Mouse (Mus musculus): ENCODE measurements around the gene Atp5mpl. TPM values are rescaled to one million over a fixed set of nuclear protein-coding genes. Genes with fewer than 3 reads are reported as not detected.

Gene Atp5mpl
- polyA plus RNA-seq, 1 experiment from 2014 or later: 621 TPM

DNA sequence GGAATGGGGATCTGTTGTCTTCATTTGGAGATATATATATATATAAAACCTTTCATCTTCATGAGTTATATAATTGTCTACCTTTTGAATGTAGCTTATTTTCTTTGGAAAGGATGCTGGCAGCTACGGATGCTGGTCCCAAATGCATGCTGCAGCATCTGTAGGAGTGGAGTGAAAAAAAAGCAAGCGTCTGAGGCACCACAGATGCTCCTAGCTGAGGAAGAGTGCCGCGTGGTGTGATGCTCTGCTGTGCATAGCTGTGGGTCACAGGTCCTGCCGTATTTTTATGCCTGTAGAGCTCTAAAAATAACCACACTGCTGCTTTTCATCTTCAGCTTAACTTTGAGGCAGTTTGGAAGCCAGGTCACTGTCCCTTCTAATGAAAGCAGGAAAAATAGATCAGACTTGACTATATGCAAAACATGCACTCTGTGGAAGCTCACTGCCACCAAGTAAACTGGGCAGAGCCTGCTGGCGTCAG lies 14.2 kb upstream of the Atp5mpl start, which contains the start of gene Rd3l:
Rd3l (minus strand) TSS at position 431 of the 481 bp plus-strand sequence.
- no peak within 1 kb of the TSS for H3K27ac ChIP-seq (replicated peaks)
- WGBS: 56% methylated on average over 6 of the region's 6 CpGs
- H3K9ac ChIP-seq: no peak within 1 kb of the TSS
- H3K4me1 ChIP-seq: no peaks in the 10 kb centered on the region; the same call in 1 of the 2 replicates
- H3K4me2 ChIP-seq (replicated peaks): no peak within 1 kb of the TSS
- H3K27me3 ChIP-seq: no peaks in the 10 kb centered on the region
- no peaks in the 10 kb centered on the region for H3K9me3 ChIP-seq (replicated peaks)
- ATAC-seq (ENCODE audit: insufficient number of reproducible peaks, low FRiP score, low TSS enrichment, low read depth): no peak
- H3K36me3 ChIP-seq: no peaks in the 10 kb centered on the region
- H3K4me3 ChIP-seq (replicated peaks): no peak within 1 kb of the TSS

DNA sequence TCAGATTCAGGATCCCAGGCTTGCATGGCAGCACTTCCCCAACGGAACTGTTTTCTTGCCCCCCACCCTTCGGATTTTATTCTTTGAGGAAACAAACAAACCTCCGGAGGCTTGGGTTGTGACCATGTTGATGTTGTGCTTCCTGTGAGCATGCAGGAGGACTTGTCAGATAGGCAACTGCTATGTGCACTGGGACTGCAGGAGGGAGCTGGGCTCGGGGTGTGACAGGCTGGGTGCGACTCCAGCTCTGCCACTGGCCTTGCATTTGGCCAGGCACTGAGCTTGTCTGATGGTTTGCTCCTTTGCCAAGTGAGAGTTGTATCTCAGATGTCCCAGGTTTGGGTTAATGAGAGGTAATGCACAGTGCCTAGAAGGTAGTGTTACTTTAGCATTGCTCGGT lies 11.5 kb upstream of the Atp5mpl start:
- Histone ChIP-seq H3K9ac (no peak overlapping the region), H3K4me3 (replicated peaks) (no peak overlapping the region), H3K9me3 (replicated peaks) (0 out of 2 replicates have a peak, but pooled peaks cover under 1% of the 10 kb centered on the region), H3K4me2 (replicated peaks) (no peak overlapping the region), H3K27ac (replicated peaks) (no peak overlapping the region), H3K4me1 (no peaks in the 10 kb centered on the region; the same call in 1 of the 2 replicates), H3K27me3 (no peaks in the 10 kb centered on the region), H3K36me3 (no peaks in the 10 kb centered on the region)
- WGBS: 81% methylated on average over 6 of the region's 6 CpGs
- no peak for ATAC-seq (ENCODE audit: insufficient number of reproducible peaks, low FRiP score, low TSS enrichment, low read depth)

DNA sequence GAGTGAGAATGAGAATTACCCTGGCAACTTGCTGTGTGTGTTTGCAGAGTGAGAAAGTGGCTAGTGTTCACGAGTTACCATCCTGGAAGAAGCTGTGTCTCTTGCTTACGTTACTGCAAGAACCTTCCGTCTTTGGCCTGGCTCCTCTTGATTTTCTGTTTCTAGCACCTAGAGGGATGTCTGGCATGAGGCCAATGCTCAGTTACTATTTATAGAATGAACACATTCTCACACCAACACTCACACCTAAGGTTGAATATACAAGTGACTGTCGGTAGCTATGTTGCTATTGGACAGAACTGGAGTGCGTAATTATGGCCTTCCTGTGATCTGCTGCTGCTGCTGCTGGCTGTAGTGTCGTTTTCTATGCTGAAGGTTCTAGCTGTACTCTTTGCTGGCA lies 10.4 kb upstream of the Atp5mpl start:
- H3K4me1 ChIP-seq: no peaks in the 10 kb centered on the region; the same call in 1 of the 2 replicates
- no peak overlapping the region for H3K9ac ChIP-seq
- H3K27ac ChIP-seq (replicated peaks): no peak overlapping the region
- H3K9me3 ChIP-seq (replicated peaks): 0 out of 2 replicates have a peak, but pooled peaks cover 4% of the 10 kb centered on the region
- no peak overlapping the region for H3K4me3 ChIP-seq (replicated peaks)
- no peak overlapping the region for H3K4me2 ChIP-seq (replicated peaks)
- no peaks in the 10 kb centered on the region for H3K36me3 ChIP-seq
- no peak for ATAC-seq (ENCODE audit: insufficient number of reproducible peaks, low FRiP score, low TSS enrichment, low read depth)
- 33% methylated on average over 6 of the region's 6 CpGs for WGBS
- no peaks in the 10 kb centered on the region for H3K27me3 ChIP-seq

DNA sequence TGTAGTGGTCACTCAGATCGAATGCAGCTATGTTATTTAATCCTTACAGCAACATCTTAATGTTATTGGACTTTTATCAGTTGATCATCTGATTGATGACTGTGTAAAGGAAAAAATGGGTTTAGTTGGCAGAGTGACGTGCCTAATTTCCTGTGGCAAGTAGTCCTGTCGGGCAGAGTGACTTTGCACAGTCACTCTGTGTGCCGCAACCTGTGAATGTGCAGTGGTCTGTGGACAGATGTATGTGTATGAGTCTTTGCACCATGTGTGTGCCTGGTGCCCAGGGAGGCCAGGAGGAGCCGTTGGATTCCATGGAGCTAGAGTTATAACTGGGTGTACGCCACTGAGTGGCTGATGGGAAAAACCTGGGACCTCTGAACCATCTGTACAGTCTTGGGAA lies 7.8 kb upstream of the Atp5mpl start:
- Histone ChIP-seq H3K36me3 (no peaks in the 10 kb centered on the region), H3K4me2 (replicated peaks) (no peak overlapping the region), H3K9me3 (replicated peaks) (0 out of 2 replicates have a peak, but pooled peaks cover 4% of the 10 kb centered on the region), H3K27ac (replicated peaks) (no peak overlapping the region), H3K4me1 (no peaks in the 10 kb centered on the region; the same call in 1 of the 2 replicates), H3K27me3 (no peaks in the 10 kb centered on the region), H3K9ac (no peak overlapping the region), H3K4me3 (replicated peaks) (no peak overlapping the region)
- ATAC-seq (ENCODE audit: insufficient number of reproducible peaks, low FRiP score, low TSS enrichment, low read depth): no peak
- 73% methylated on average over 6 of the region's 6 CpGs for WGBS

DNA sequence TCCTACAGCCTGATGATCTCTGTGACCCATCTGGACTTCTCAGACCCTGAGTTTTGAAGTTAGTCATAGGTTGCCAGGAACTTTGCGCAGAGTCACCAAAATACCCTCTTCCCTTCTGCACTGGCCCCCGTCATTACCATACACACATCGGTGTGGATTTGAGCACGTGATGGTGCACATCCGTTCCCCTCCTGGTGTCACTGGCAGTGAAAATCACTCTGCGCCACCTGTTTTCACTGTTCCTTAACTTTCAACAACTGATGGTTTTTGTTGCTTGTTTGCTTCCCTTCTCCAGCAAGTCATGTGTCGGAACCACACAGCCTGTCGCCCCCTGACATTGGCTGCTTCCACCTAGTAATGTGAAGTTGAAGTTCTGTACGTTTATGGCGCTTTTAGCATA lies 5.7 kb upstream of the Atp5mpl start:
- Histone ChIP-seq H3K4me2 (replicated peaks) (no peak overlapping the region), H3K9ac (no peak overlapping the region), H3K27ac (replicated peaks) (no peak overlapping the region), H3K4me3 (replicated peaks) (no peak overlapping the region), H3K27me3 (no peaks in the 10 kb centered on the region), H3K36me3 (no peaks in the 10 kb centered on the region), H3K4me1 (no peaks in the 10 kb centered on the region; the same call in 1 of the 2 replicates), H3K9me3 (replicated peaks) (0 out of 2 replicates have a peak, but pooled peaks cover 4% of the 10 kb centered on the region)
- ATAC-seq (ENCODE audit: insufficient number of reproducible peaks, low FRiP score, low TSS enrichment, low read depth): no peak
- WGBS: 88% methylated on average over 10 of the region's 10 CpGs

DNA sequence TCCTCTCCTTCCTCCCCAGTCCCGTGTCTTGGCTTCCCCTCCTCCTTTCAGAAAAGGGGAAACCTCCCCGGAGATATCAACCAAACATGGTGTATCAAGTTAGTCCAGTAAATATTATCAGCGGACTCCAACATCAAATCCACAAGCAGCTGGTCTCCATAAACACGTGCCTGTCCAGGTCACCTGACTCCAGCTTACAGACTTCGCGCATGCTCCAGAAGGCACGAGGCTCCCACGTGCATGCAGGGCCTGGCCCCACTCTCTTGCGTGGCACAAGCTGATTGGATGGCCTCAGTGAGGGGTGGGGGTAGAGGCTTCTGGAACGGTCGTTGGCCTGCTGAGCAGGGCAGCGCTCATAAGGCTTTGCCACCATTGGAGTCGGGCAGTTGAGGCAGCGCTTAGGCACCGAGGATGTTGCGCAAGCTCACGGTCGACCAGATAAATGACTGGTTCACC lies 4.5 kb upstream of the Atp5mpl start, which contains the start of gene Tdrd9:
Tdrd9 (plus strand) TSS at position 329 of the 456 bp plus-strand sequence.
- H3K27me3 ChIP-seq: no peaks in the 10 kb centered on the region
- 0 out of 2 replicates have a peak, but pooled peaks cover 4% of the 10 kb centered on the region for H3K9me3 ChIP-seq (replicated peaks)
- H3K9ac ChIP-seq: no peak within 1 kb of the TSS
- ATAC-seq (ENCODE audit: insufficient number of reproducible peaks, low FRiP score, low TSS enrichment, low read depth): no peak
- H3K27ac ChIP-seq (replicated peaks): no peak within 1 kb of the TSS
- 82% methylated on average over 18 of the region's 18 CpGs for WGBS
- H3K36me3 ChIP-seq: no peaks in the 10 kb centered on the region
- no peak within 1 kb of the TSS for H3K4me2 ChIP-seq (replicated peaks)
- peaks cover 1% of the 10 kb centered on the region for H3K4me1 ChIP-seq
- no peak within 1 kb of the TSS for H3K4me3 ChIP-seq (replicated peaks)

DNA sequence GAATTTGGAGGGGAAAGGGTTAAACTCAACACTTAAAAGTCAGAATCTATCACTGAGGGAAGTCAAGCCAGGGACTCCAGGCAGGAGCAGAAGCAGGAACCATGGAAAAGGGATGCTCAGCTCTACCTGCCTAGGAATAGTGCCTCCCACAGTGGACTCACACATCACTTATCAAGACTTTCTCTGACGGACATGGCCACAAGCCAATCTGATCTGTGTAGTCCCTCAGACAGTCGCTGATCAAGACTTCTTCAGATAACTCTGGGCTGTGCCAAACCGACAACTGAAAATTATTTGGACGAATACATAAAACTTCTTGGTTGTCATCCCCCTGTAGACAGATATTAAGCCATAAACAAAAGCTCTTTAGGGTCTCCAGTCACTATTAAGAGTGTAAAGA lies 3.3 kb upstream of the Atp5mpl start:
- no peak for ATAC-seq (ENCODE audit: insufficient number of reproducible peaks, low FRiP score, low TSS enrichment, low read depth)
- no peaks in the 10 kb centered on the region for H3K27me3 ChIP-seq
- WGBS: 77% methylated on average over 4 of the region's 4 CpGs
- no peaks in the 10 kb centered on the region for H3K36me3 ChIP-seq
- H3K9me3 ChIP-seq (replicated peaks): 0 out of 2 replicates have a peak, but pooled peaks cover 4% of the 10 kb centered on the region
- H3K4me3 ChIP-seq (replicated peaks): no peak overlapping the region
- H3K4me2 ChIP-seq (replicated peaks): no peak overlapping the region
- no peak overlapping the region for H3K27ac ChIP-seq (replicated peaks)
- no peak overlapping the region for H3K9ac ChIP-seq
- H3K4me1 ChIP-seq: peaks cover 13% of the 10 kb centered on the region

DNA sequence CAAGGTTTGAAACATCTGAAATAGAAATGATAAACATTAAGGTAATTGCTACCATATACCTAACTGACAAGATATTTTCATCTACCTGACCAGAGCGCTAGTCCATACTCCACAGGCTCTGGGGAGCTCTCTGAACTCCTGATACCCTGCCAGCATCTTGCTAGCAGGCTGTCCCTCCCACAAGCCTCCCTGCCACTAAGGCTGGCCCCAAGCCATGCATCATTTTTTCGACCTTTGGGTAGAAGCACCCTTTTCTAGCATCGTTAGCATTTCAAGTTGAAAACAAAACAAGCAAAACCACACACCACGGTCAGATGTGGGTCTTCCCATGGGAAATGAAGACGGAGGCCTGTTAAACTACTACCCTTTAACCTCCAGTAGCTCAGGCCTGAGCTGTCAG lies 3.4 kb downstream of the Atp5mpl start:
- WGBS: 84% methylated on average over 5 of the region's 5 CpGs
- H3K9me3 ChIP-seq (replicated peaks): no peaks in the 10 kb centered on the region
- no peak overlapping the region for H3K9ac ChIP-seq
- ATAC-seq (ENCODE audit: insufficient number of reproducible peaks, low FRiP score, low TSS enrichment, low read depth): no peak
- H3K27me3 ChIP-seq: no peaks in the 10 kb centered on the region
- H3K36me3 ChIP-seq: peaks cover 45% of the 10 kb centered on the region
- no peak overlapping the region for H3K4me3 ChIP-seq (replicated peaks)
- no peak overlapping the region for H3K27ac ChIP-seq (replicated peaks)
- H3K4me1 ChIP-seq: peaks cover 20% of the 10 kb centered on the region
- H3K4me2 ChIP-seq (replicated peaks): no peak overlapping the region

DNA sequence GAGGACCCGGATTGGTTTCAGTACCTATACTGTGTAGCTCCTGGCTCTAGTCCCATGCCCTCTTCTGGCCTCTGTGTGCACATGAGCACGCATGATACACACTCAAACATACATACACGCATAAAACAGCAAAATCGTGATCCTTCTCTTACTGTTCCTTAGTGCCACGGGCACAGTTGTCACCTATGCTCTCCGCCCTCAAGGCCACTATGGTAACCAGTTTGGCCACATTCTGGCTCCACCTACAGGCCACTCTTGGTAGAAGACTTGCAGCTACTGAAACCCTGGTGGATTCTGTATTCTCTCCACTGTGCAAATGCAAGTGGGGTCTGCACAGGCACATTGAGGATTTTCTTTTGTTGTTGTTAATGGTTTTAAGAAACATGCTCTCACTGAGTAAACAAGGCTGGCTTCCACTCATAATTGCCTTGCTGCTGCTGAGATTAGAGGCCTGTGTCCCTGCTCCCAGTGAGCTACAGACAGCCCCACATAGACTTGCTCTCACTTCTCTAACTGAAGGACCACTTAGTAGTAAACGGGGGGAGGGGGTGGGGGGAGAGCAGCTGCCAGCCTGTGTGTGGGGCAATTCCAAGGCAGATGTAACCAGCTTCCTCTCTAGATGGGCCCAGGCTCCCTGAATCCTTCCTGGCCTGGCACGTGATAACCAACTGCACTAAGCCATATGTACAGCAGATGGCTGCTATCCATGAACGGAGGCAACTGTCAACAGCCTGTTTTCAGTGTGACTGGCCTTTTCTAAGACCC lies 8.5 kb downstream of the Atp5mpl start:
- 0 out of 2 replicates have a peak, but pooled peaks have one; percentile 34 for ATAC-seq (ENCODE audit: insufficient number of reproducible peaks, low FRiP score, low TSS enrichment, low read depth)
- H3K9me3 ChIP-seq (replicated peaks): no peaks in the 10 kb centered on the region
- WGBS: 37% methylated on average over 9 of the region's 9 CpGs

DNA sequence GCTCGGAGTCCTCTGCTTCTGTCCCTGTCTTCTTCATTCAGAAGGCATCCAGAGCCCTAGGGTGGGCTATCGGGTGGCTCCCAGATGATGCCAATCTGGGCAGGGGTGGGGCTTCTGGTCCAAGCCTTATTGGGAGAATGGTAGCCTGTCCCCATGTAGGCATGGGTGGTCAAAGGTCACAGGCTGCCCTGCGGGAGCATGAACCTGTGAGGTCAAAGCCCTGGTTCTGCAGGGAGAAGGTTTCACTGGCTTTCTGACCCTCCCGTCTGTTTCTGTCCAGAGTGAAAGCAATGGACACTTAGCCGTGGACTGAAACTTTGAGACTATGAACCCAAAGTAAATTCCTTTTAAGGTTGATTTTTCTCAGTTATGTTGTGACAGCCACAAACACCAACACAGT lies 10.6 kb downstream of the Atp5mpl start:
- Histone ChIP-seq H3K4me1 (peaks cover 11% of the 10 kb centered on the region), H3K36me3 (peaks cover 21% of the 10 kb centered on the region), H3K4me3 (replicated peaks) (no peak overlapping the region), H3K9me3 (replicated peaks) (no peaks in the 10 kb centered on the region), H3K27me3 (no peaks in the 10 kb centered on the region), H3K4me2 (replicated peaks) (no peak overlapping the region), H3K27ac (replicated peaks) (no peak overlapping the region), H3K9ac (no peak overlapping the region)
- ATAC-seq (ENCODE audit: insufficient number of reproducible peaks, low FRiP score, low TSS enrichment, low read depth): no peak
- WGBS: 63% methylated on average over 5 of the region's 5 CpGs

More for the DNA sequence above, 8.5 kb downstream of the Atp5mpl start:
- H3K27me3 ChIP-seq: no peaks in the 10 kb centered on the region
- peaks cover 11% of the 10 kb centered on the region for H3K4me1 ChIP-seq
- H3K4me3 ChIP-seq (replicated peaks): no peak overlapping the region
- no peak overlapping the region for H3K9ac ChIP-seq
- H3K4me2 ChIP-seq (replicated peaks): no peak overlapping the region
- peaks cover 39% of the 10 kb centered on the region for H3K36me3 ChIP-seq
- H3K27ac ChIP-seq (replicated peaks): 0 out of 2 replicates have a peak overlapping the region, but pooled peaks have one; percentile 28

DNA sequence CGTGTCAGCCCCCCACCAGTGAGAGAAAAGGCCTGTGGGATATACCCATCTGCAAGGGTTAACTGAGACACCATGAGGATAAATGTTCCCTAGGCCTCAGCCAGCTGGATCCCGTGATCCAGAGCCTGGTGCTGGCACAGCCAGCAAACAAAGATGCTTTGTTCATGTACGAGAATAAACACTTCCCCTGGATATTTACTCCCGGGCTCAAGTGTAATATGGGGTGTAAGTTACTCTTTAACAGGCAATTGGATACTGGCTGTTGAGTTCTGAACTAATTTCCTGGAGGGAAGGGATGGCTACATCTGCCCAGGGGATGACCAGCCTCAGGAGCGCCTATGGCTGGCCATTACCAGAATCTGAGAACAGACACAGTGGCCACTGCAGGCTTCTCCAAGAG lies 15.1 kb downstream of the Atp5mpl start:
- Histone ChIP-seq H3K27me3 (no peaks in the 10 kb centered on the region), H3K4me2 (replicated peaks) (no peak overlapping the region), H3K9me3 (replicated peaks) (no peaks in the 10 kb centered on the region), H3K4me1 (0 out of 2 replicates have a peak, but pooled peaks cover 5% of the 10 kb centered on the region), H3K27ac (replicated peaks) (no peak overlapping the region), H3K4me3 (replicated peaks) (no peak overlapping the region), H3K36me3 (no peaks in the 10 kb centered on the region), H3K9ac (no peak overlapping the region)
- no peak for ATAC-seq (ENCODE audit: insufficient number of reproducible peaks, low FRiP score, low TSS enrichment, low read depth)
- 26% methylated on average over 5 of the region's 5 CpGs for WGBS
